Mouse (Mus musculus) megakaryocyte, embryonic 14.5 days (primary cell): ENCODE data around the gene Scube1.

Experiments
- FLI1 ChIP-seq: IDR thresholded peaks from 2 replicates; pipeline ENCODE4 v1.6.1; 2012; ENCODE audit warnings: low read length, inconsistent platforms, mixed read lengths
- GATA1 ChIP-seq: IDR thresholded peaks from 3 replicates; pipeline ENCODE4 v1.6.1; 2012; ENCODE audit warnings: mixed read lengths, low read length, inconsistent platforms, borderline replicate concordance

DNA sequence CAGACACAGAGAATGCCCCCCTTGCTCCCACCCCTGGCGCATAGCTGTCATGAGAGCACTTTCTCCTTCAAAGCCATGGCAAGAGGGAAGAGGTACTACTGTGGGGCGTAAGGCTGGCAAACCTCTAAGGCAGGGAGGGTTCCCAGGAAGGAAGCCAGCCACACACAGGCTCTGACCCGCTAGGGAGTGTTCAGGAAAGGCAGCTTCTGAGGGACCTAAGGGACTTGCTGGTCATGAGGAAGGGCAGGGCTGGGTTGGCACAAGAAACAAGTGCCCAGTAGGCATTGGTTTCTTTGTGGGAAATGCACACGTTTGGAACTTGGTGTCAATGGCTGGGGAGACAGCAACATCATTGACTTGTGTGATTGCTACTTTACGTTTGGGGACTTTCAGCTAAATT lies 158.8 kb downstream of the Scube1 start:
- TF ChIP-seq GATA1 = no peak
- no peak for TF ChIP-seq FLI1
